Mouse (Mus musculus): ENCODE measurements around the gene Kmt2b. TPM values are rescaled to one million over a fixed set of nuclear protein-coding genes. Genes with fewer than 3 reads are reported as not detected.

The Kmt2b gene
- polyA plus RNA-seq (2017; shearing (Covaris generic)): 8.9 TPM

GRCm38 (mm10) chr7:30588676-30589434, at the start of gene Kmt2b:
Gene Kmt2b, minus strand, starts transcription at chr7:30588726.

DNA sequence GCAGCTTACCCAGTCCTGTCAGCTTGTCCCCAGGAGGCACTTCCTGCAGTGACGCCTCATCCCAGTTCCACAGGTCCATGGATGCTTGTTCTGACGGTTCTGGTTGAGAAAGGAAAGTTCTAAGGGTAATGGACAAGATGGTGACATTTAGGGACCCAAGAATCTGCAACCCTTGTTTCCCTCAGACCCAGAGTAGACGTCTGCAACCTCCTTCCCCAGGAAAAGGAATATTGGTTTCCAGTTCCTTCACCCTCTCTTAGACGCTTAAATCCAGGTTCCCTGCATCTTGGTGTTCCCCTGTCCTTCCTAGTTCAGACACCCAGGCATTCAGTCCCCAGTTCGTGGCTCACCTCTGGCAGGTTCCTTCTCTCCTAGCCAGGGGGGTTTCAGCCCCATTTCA, 47.2 kb upstream of the Kmt2b start, which contains the start of gene Etv2:
Gene Etv2, minus strand, starts transcription at position 101 of the 400 bp plus-strand sequence.

DNA sequence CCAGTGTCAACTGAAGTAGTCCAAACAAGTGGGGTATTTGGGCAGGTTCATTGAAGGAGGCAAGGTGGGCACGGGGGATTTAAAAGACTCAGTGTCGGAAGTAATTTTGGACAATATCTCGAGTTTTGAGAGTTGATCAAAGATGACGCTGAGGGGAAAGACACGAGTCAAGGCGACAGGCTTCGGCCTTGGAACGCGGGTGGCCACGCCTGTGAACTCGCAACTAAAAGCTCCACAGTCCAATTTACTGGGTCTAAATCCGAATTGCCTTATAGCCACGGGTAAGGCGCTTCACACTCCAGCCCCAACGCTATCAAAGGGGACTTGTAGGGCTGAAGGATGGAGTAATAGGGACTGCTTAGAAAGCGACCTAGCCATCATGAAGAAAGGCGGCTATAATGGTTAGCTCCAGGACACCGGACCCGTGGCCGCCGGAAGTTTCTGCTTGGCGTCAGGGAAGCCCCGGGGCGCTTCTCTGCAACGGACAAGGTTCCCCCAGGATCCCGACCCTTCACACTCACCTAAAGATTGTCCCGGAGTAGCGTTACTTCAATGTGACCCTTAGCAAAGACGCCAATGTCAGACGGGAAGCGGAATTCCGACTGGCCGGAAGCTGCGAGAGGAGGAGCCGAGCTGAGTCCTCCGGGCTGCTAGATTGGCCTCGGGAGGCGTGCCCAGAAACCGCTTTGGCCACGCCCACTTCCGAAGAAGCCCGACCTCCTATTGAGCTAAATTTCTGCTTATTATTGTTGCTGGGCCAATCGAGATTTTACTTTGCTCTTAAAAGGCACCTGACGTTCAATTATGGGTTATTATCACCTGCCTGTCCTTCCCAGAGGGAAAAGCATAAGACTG, 37.2 kb upstream of the Kmt2b start, which contains the start of gene Cox6b1:
Gene Cox6b1, minus strand, starts transcription at position 622 of the 855 bp plus-strand sequence.

DNA sequence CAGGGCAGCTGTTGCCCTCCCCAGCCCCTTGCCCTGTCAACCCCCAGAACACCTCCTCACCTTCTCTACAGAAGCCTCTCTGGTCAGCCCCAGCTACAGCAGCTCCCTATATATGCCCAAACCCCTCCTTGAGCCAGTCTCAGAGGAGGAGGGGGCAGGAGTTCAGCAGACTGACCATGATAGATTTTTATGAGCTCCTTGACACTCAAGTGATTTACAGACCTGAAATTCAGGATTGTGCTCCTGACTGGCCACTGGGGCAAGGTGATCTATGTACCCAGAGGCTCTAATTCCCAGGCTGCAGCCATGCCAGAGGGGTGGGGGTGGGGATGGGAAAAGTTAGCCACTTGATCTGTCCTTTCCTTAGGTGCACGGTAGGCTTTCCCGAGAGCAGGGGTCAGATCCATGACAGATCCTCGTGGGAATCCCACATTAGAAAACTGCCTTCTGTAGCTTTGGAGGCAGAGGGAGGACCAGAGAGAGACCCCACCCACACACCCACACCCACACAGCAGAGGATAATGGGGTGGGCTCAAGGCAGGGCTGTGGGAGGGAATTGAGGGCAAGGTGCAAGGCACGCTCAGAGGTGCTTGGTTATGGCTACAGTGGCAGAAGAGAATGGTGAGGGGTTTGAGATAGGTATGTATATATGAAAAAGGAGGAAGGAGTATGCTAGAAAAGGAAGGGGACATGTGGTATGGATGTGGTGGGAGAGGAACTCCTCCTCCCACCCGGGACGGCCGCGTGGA, 24.3 kb upstream of the Kmt2b start, which contains the start of gene Upk1a:
Gene Upk1a, minus strand, starts transcription at position 194 of the 749 bp plus-strand sequence.

GRCm38 (mm10) chr7:30598786-30599185, 10.3 kb upstream of the Kmt2b start, which contains the start of gene Zbtb32:
Gene Zbtb32, minus strand, starts transcription at chr7:30598909.

DNA sequence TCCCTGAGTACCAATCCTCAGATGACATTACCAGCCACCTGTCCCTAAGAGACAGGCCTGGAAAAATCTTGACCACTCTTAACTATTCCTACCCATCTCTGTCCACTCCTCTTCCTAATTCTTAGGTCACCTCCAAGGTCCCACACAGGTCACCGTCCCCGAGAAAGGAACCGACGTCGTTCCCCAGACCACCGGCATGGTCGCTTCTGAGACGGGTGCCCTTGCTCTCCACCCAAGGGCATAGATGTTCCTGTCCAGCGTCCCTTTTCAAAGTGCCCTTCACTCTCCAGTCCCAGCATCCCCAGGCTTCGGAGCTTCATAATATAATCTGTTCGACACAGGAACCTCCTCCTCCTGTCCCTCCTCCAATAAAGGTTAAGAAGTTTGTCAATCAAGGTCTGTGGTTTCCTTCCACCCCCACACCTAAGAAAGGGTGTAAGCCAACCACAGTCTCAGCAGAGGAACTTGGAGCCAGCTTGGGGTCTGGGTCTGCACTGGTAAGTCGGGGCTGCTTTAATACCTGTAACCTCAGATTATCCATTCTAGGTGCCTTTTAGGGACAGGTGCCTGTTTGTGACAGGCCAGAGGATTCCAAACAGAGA, 23.5 kb downstream of the Kmt2b start, which contains the start of gene Igflr1:
Gene Igflr1, plus strand, starts transcription at position 458 of the 602 bp plus-strand sequence.

GRCm38 (mm10) chr7:30563117-30563905, 25.2 kb downstream of the Kmt2b start, which contains the start of the genes U2af1l4, Gm49396 and Psenen:
Gene U2af1l4, plus strand, starts transcription at chr7:30563301.
Gene Gm49396, plus strand, starts transcription at chr7:30563344.
Gene Psenen, minus strand, starts transcription at chr7:30563627.

DNA sequence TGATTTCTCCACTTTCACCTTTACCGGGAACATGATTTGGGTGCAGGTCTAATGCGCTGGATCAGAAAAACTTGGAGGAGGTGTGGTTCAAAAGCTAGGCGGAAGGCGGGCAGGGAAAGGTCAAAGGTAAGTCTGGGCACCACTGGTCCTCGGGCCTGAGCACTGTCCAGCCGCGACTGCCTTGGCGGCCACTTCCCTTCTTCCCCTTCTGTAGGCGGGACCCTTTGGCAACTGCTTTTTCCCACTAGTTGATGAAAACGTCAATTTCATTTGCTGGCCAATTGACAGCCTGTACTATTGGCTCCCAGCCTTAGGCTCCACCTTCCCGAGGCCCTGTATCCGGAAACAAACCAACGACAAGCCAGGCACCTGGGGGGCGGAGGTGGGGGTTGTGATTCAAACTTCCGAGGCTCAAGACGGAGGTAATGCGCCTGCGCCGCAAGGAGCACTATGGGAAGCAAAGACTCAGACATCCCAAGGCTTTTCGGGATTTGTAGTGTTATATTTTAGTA, 29.0 kb downstream of the Kmt2b start, which contains the start of gene Lin37:
Gene Lin37, minus strand, starts transcription at position 396 of the 512 bp plus-strand sequence.

DNA sequence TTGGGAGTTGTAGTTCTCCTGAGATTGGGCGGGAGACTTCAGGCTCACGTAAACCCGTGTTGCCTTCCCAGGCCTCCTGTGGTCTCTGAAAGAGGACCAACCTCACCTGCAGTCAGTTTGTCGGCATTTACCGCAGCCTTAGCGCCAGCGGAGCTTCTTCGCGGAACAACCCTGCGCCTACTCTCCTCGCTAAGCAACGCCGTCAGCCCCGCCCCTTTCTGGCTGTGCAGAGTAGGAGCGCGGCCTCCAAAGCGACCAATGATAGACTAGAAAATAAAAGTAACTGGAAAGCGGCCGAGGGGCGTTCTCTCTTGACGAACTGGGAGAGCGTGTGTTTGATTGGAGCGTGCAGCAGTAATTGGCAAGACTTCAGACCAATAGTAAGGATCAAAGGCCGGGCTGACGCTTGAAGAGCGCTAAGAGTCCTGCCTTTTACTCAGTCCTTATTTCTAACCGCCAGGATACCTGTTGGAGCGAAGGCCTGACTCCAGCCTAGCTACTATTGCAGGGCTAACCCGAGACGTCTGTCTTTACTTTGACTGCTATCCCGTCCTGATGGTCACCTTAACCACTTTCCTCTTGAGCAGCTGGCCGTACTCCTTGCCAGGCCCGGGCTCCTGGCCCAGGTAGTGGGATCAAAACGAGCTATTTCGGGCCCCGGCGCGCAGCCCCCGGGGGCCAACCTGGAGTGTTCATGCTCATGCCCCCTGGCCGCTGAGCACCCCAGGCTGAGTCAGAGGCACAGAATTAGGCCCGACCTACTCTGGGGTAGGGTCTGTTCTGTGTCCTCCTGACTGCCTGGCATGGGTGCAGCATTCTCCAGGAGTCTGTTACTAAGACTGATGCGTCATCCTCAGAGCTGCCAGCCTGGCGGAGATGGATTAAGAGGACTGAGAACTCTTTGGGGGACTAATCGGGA, 36.2 kb downstream of the Kmt2b start, which contains the start of the genes Hspb6 and Proser3:
Gene Hspb6, plus strand, starts transcription at position 77 of the 919 bp plus-strand sequence.
Gene Proser3, minus strand, starts transcription at position 198 of the 919 bp plus-strand sequence.

GRCm38 (mm10) chr7:30534633-30535577, 53.6 kb downstream of the Kmt2b start, which contains the start of gene Arhgap33:
Gene Arhgap33, minus strand, starts transcription at chr7:30535060.

Other genes starting within 250 kb of the Kmt2b start
- gene Lrfn3, start 226.0 kb downstream of the Kmt2b start, polyA plus RNA-seq (2017; shearing (Covaris generic)): not detected
- 7.0 TPM for gene Tyrobp, start 175.0 kb downstream of the Kmt2b start, polyA plus RNA-seq (2017; shearing (Covaris generic))
- gene Hcst, start 168.9 kb downstream of the Kmt2b start, polyA plus RNA-seq (2017; shearing (Covaris generic)): 514 TPM
- 102 TPM for gene Nfkbid, start 167.0 kb downstream of the Kmt2b start, polyA plus RNA-seq (2017; shearing (Covaris generic))
- 3.1 TPM for gene Aplp1, start 143.2 kb downstream of the Kmt2b start, polyA plus RNA-seq (2017; shearing (Covaris generic))
- not detected for gene Kirrel2, start 131.0 kb downstream of the Kmt2b start, polyA plus RNA-seq (2017; shearing (Covaris generic))
- gene Nphs1, start 130.4 kb downstream of the Kmt2b start, polyA plus RNA-seq (2017; shearing (Covaris generic)): not detected
- not detected for gene Prodh2, start 95.1 kb downstream of the Kmt2b start, polyA plus RNA-seq (2017; shearing (Covaris generic))
- 1.8 TPM for gene Arhgap33, start 53.7 kb downstream of the Kmt2b start, polyA plus RNA-seq (2017; shearing (Covaris generic))
- 5.2 TPM for gene Hspb6, start 36.5 kb downstream of the Kmt2b start, polyA plus RNA-seq (2017; shearing (Covaris generic))
- gene Proser3, start 36.4 kb downstream of the Kmt2b start, polyA plus RNA-seq (2017; shearing (Covaris generic)): 10.0 TPM
- gene Lin37, start 28.9 kb downstream of the Kmt2b start, polyA plus RNA-seq (2017; shearing (Covaris generic)): 117 TPM
- gene U2af1l4, start 25.4 kb downstream of the Kmt2b start, polyA plus RNA-seq (2017; shearing (Covaris generic)): 68.8 TPM
- 97.7 TPM for gene Gm49396, start 25.4 kb downstream of the Kmt2b start, polyA plus RNA-seq (2017; shearing (Covaris generic))
- 274 TPM for gene Psenen, start 25.1 kb downstream of the Kmt2b start, polyA plus RNA-seq (2017; shearing (Covaris generic))
- 171 TPM for gene Igflr1, start 23.3 kb downstream of the Kmt2b start, polyA plus RNA-seq (2017; shearing (Covaris generic))
- gene Zbtb32, start 10.2 kb upstream of the Kmt2b start, polyA plus RNA-seq (2017; shearing (Covaris generic)): 15.6 TPM
- gene Upk1a, start 24.1 kb upstream of the Kmt2b start, polyA plus RNA-seq (2017; shearing (Covaris generic)): 0.65 TPM
- gene Cox6b1, start 37.4 kb upstream of the Kmt2b start, polyA plus RNA-seq (2017; shearing (Covaris generic)): 713 TPM
- not detected for gene Etv2, start 47.1 kb upstream of the Kmt2b start, polyA plus RNA-seq (2017; shearing (Covaris generic))
- gene Rbm42, start 61.6 kb upstream of the Kmt2b start, polyA plus RNA-seq (2017; shearing (Covaris generic)): 195 TPM
- gene Haus5, start 76.3 kb upstream of the Kmt2b start, polyA plus RNA-seq (2017; shearing (Covaris generic)): 40.4 TPM
- not detected for gene Pmis2, start 82.9 kb upstream of the Kmt2b start, polyA plus RNA-seq (2017; shearing (Covaris generic))
- gene 2200002J24Rik, start 110.2 kb upstream of the Kmt2b start, polyA plus RNA-seq (2017; shearing (Covaris generic)): not detected
- gene Atp4a, start 123.5 kb upstream of the Kmt2b start, polyA plus RNA-seq (2017; shearing (Covaris generic)): not detected
- 133 TPM for gene Tmem147, start 140.8 kb upstream of the Kmt2b start, polyA plus RNA-seq (2017; shearing (Covaris generic))
- 0.63 TPM for gene Gapdhs, start 155.0 kb upstream of the Kmt2b start, polyA plus RNA-seq (2017; shearing (Covaris generic))
- gene Sbsn, start 162.7 kb upstream of the Kmt2b start, polyA plus RNA-seq (2017; shearing (Covaris generic)): 1.1 TPM
- not detected for gene Dmkn, start 175.0 kb upstream of the Kmt2b start, polyA plus RNA-seq (2017; shearing (Covaris generic))
- gene Krtdap, start 199.2 kb upstream of the Kmt2b start, polyA plus RNA-seq (2017; shearing (Covaris generic)): not detected
- 0.51 TPM for gene Ffar2, start 235.0 kb upstream of the Kmt2b start, polyA plus RNA-seq (2017; shearing (Covaris generic))

All from CD4-positive, CD25-positive, alpha-beta regulatory T cell, adult 9 weeks (primary cell).